Mouse (Mus musculus) kidney, postnatal 14 days (tissue): ENCODE results near the gene Ttyh3.

Source experiments
- DNase-seq: peaks from one replicate; pipeline ENCODE4 v3.0.0; 2022; ENCODE audit warnings: mixed read lengths

Gene Ttyh3

GRCm38 (mm10) chr5:140607836-140608633 is 40.8 kb downstream of the Ttyh3 start:
- no peak for DNase-seq

- peak; percentile 95 for DNase-seq
These were observed 41.6 kb downstream of the Ttyh3 start, which contains the start of gene Lfng for GRCm38 (mm10) chr5:140607001-140607835. Lfng (plus strand) TSS chr5:140607320.

GRCm38 (mm10) chr5:140606386-140606785 is 42.4 kb downstream of the Ttyh3 start:
- DNase-seq, result peak; percentile 66

- DNase-seq, result no peak
These were observed 43.6 kb downstream of the Ttyh3 start for GRCm38 (mm10) chr5:140605228-140605627.

- no peak for DNase-seq
These were observed 44.4 kb downstream of the Ttyh3 start for GRCm38 (mm10) chr5:140604386-140604785.

- peak; percentile 24 for DNase-seq
These were observed 46.3 kb downstream of the Ttyh3 start for GRCm38 (mm10) chr5:140602540-140602939.

- no peak for DNase-seq
These were observed 47.1 kb downstream of the Ttyh3 start for GRCm38 (mm10) chr5:140601712-140602111.

- DNase-seq, result peak; percentile 19
These were observed 48.9 kb downstream of the Ttyh3 start for GRCm38 (mm10) chr5:140599939-140600338.

GRCm38 (mm10) chr5:140597787-140598186 is 51.0 kb downstream of the Ttyh3 start:
- no peak for DNase-seq

- peak; percentile 82 for DNase-seq
These were observed 51.8 kb downstream of the Ttyh3 start for GRCm38 (mm10) chr5:140596927-140597588.

GRCm38 (mm10) chr5:140596426-140596825 is 52.4 kb downstream of the Ttyh3 start:
- DNase-seq, result no peak

- DNase-seq, result no peak
These were observed 54.0 kb downstream of the Ttyh3 start for GRCm38 (mm10) chr5:140594846-140595245.

- DNase-seq, result no peak
These were observed 59.6 kb downstream of the Ttyh3 start for GRCm38 (mm10) chr5:140589082-140589774.

- no peak for DNase-seq
These were observed 65.0 kb downstream of the Ttyh3 start for GRCm38 (mm10) chr5:140583732-140584368.

- DNase-seq, result no peak
These were observed 65.7 kb downstream of the Ttyh3 start for GRCm38 (mm10) chr5:140582995-140583731.

GRCm38 (mm10) chr5:140581569-140581968 is 67.3 kb downstream of the Ttyh3 start:
- peak; percentile 63 for DNase-seq

GRCm38 (mm10) chr5:140579771-140580170 is 69.1 kb downstream of the Ttyh3 start:
- no peak for DNase-seq

- no peak for DNase-seq
These were observed 69.6 kb downstream of the Ttyh3 start for GRCm38 (mm10) chr5:140579221-140579620.

- peak; percentile 68 for DNase-seq
These were observed 73.4 kb downstream of the Ttyh3 start for GRCm38 (mm10) chr5:140575381-140575866.

- peak; percentile 76 for DNase-seq
These were observed 76.2 kb downstream of the Ttyh3 start for GRCm38 (mm10) chr5:140572611-140573010.

GRCm38 (mm10) chr5:140571673-140572072 is 77.2 kb downstream of the Ttyh3 start:
- peak; percentile 70 for DNase-seq
